Mouse (Mus musculus) frontal cortex, adult 2 months (tissue): Measurements from ENCODE around the gene Bco2. TPM values are rescaled to one million over a fixed set of nuclear protein-coding genes. Genes with fewer than 3 reads are reported as not detected.

ENCODE experiments used
- DNase-seq, 2 experiments: peaks; one replicate each; pipeline ENCODE4 v3.0.0; 2022; ENCODE audit warnings: low spot score in 1 of 2; ENCODE audit errors: extremely low spot score in 1 of 2
- polyA plus RNA-seq: library from polyadenylated mRNA; depleted of rRNA; stranded (reverse); fragments of >200 nt; gene quantifications from 2 replicates; pipeline ENCODE4 v1.2.3, GENCODE M21; 2012

Bco2 gene
- polyA plus RNA-seq, 1 experiment = 4.0 TPM

DNA sequence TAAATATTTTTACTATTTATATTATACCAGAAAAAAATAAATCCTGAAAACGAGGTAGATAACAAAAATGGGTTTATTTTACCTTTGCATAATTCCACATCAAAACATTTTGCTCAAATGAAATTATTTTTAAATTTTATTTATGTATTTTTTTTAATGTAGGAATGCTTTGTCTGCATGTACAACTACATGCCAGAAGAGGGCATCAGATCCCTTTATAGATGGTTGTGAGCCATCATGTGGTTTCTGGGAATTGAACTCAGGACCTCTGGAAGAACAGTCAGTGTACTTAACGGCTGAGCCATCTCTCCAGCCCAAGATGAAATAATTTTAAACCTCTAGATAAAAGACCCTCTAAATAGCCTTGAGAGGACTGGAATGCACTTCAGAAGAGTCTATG, 33.4 kb downstream of the Bco2 start:
- no peak for DNase-seq

DNA sequence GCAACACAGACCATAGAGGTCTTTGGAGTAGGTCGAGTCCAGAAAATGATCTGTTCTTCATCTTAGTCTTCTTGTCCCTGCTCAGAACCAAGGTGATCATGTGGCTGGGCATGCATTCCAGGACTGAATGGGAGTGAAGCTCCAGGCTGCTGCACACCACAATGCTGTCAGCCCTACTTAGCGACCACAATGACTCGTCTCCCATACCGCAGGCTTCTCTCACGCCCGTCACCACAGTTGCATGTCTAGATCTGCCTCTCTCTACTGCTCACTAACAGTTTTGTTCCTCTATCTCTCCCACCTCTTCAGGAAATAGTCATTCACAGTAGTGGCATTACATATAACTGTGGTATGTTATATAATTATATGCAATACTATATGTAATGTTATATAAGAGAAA, 34.2 kb downstream of the Bco2 start:
- DNase-seq = no peak

DNA sequence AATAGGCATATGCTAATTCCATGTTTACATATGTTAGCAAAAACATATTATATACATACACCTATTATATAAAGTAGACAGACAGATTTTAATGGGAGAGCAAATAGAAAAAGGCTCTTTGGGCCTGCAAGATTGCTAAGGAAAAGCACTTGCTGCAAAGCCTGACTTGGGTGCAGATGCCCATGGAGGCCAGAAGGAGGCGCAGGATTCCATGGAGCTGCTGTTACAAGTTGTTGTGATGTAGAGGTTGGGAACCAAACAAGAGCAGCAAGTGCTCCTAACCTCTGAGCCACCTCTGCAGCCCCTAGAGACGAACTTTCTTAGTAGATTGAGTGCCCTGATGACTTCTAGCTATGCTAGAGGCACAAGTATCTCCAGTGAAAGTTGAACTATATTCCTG, 36.2 kb downstream of the Bco2 start:
- no peak for DNase-seq

DNA sequence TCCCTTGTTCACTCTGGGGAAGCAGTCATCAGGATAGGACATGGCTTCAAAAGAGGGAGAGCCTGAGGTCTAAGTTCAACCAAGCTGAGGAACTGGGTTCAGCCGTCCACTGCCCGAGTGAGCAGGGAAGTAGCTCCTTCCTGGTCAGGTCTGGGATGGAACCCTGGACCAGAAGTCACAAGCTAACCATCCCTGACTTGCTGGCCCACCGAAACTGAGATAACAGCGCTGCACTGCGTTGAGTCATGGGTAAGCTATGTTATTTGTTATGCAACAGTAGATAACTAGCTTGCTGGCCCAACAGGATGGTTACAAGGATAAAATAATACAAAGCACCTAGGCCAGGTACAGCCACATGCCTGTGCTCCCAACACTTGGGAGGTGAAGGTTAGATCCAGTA, 39.5 kb downstream of the Bco2 start:
- no peak for DNase-seq

DNA sequence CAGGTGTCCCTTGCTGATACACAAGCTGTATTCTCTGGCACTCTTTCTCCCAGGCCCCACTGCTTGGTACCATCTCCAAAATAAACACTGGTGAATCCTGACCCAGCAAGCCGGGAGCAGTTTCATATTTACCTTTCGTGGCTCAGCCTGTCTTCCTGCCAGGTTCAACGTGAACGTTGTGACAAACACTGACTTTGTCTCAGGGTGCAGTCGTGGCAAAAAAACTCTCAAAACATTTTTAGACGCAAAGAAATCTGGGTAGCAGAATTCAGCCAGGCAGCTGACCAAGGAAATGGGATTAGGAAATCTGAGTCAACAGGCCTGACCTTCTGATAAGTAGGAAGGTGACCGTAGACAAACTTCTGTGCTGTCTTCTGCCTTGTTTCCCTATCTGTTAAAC, 47.4 kb downstream of the Bco2 start:
- DNase-seq = no peak

DNA sequence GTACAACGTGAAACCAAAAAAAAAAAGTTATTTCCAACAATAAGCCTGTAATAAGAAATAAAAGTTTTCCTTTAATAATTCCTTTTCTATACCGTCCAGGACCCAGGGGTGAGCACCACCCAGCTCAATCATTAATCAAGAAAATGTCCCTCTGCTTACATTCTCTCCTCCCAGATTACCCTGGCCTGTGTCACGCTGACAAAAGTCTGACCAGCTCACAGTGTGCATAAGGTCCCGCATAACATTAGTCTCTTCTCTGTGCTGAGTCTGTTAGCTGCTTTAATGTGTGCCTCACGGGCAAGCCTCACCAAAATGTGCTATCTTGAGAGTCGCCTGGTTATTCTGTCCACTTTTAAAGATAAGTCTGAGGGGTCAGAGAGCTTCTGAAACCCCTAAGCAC, 49.6 kb downstream of the Bco2 start:
- no peak for DNase-seq

DNA sequence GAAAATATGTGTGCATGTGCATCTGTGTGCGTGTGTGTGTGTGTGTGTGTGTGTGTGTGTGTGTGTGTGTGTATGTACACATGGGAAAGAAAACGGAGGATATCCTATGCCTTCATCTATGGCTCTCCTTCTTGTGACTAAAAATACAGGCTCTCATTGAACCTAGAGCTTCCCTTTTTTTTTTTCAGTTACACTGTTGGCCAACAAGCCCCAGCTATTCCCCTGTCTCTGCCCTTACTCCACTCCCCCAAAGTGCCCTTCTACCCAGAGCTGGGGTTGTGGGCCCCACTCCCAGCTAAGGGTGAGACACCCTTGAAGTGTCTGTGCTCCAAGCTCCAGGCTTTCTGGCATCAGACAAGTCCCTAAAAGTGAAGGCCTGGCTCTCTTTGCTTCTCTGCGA, 52.0 kb downstream of the Bco2 start:
- no peak for DNase-seq

DNA sequence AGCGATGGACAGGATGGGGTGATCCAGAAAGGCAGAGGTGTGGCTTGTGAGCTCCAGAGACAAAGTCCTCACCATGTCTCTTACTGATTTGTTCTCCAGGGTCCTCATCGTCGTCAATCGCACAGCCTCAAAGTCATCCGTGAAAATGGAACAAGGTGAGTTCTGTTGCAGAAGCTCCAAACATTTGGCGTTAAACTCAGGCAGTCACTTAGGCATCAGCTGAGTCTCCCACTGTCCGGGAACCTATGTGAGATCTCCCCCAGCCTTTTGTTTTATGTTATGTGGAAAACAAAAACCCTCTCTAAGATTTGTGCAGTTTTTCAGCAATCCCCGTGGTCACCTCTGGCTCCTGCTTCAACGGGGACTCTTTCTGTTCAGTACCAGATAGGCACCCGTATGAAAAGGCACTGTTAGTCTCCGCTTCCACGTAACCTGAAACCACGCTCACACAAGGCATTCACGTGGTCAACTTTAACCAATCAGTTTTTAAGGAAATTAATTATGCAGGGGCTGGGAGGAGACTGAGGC, 53.9 kb downstream of the Bco2 start:
- DNase-seq = no peak

DNA sequence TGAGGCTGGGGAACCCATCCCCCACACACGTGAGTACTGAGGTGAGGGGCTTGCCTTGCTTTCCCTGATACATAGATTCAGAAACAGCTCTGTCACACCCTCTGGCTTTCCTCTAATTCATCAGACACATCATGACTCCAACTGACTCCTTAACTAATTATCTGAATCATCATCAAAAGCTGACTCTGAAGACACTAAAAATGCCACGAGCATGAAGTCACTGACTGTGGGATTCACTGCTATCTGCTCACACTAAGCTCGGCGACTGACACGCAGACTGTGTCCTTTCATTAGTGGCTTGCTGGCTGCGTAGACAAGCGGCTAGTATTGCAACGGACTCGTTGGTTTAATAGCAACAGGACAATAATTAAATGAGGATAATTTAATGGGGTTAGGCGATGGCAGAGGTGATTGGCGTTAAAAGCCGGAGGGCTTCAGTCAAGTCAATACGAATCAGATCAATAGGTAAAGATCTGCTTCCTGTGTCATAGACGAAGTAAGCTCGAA, 54.5 kb downstream of the Bco2 start:
- no peak for DNase-seq

DNA sequence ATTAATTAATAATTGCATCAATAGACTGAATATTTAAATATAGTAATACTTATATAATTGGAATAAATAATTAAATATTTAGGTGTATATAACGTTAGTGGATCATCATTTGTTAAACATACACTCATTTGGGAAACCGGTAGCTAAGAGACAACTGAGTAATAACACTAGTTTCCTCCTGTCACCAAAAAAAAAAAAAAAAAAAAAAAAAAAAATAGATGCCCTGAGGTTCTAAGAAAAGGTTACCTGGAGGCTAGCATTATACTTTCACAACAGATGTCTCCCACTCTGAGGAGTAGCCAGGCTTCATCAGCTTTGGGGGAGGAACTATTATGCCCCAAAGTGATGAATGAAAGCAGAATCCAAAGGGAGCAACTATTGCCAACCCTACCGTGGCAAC, 55.2 kb downstream of the Bco2 start:
- no peak for DNase-seq

DNA sequence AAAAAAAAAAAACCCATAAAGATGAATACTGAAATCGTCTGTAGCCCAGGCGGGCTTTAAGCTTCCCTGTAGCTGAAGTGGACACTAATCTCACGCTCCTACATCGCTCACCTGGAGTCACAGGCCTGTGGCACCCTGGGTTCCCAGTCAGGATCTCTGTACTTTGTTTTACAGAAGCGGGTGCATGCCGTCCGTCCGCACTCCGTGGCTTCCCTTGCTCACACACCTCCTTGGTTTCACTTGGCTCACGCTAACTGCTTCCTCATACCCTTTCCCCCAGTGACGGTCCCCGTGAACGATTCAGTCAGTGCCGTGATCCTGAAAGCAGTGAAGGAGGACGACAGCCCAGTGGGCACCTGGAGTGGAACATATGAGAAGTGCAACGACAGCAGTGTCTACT, 56.2 kb downstream of the Bco2 start:
- DNase-seq = no peak

DNA sequence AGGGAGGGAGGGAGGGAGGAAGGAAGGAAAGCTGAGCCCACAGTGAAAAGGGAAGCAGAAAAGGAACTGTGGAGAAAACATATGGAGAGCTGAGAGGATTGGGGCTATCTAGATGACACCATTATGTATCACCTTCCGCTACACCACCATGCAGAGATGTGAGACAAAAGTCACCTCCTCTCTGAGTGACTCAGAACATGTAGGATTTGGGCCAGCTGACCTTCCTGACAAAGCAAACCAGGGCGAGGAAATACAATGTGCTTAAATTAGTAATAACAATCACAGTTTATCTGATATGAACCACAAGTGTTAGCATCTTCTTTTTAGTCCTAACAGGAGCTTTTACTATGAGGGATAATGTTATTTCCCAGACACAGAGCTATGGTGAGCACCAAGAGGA, 57.4 kb downstream of the Bco2 start:
- DNase-seq = no peak

DNA sequence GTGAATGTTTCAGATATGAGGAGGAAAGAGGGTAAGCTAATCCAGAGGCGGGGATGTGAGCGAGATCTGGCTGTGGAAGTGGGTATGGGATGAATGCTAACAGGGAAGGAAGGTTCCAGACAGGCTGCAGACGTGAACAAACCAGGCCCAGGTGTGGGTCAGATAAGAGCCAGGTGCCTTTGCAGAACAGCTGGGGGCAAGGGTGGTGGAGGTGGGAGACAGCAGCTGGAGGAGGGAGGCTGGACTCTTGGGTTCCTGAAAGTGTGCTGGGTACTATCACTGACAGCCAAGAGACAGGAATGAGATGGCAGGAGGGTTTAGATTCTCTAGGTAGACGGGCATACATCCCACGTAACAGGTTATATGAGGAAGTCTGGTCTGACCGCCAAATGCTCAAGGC, 57.9 kb downstream of the Bco2 start:
- no peak for DNase-seq

DNA sequence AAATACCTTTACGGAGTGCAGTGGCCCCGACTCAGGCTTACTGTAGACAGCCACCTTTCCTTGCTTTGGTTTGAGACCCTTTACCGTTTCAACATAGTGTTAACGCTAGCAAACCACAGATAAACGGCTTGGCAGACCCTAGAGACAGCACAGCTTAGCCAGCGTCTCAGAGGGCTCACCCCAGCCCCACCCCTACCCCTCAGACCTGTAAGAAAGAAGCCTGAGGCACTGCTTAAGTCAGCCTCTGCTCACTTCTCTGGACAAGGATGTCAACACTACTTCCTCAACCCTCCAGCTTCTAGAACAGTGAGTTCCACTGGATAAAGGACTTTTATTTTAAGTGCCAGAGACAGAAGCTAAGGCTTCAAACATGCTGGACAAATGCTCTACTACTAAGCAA, 58.4 kb downstream of the Bco2 start:
- DNase-seq = no peak

DNA sequence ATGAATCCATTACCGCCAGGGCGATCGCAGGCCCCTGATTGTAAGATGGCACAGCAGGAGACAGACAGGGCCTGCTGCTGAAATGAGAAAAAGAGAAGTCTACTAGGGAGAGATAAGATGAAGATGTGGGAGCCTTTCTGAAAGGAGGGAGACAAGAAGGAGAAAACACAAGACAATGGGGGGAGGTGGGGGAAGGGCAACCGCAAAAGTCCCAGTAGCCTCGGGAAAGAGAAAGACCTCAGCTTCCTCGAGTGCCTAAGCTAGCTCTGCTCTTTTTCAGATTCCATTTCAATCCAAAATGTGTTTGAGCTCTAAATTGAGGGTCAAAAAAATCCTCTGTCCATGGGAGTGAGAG, 58.9 kb downstream of the Bco2 start:
- DNase-seq = no peak

DNA sequence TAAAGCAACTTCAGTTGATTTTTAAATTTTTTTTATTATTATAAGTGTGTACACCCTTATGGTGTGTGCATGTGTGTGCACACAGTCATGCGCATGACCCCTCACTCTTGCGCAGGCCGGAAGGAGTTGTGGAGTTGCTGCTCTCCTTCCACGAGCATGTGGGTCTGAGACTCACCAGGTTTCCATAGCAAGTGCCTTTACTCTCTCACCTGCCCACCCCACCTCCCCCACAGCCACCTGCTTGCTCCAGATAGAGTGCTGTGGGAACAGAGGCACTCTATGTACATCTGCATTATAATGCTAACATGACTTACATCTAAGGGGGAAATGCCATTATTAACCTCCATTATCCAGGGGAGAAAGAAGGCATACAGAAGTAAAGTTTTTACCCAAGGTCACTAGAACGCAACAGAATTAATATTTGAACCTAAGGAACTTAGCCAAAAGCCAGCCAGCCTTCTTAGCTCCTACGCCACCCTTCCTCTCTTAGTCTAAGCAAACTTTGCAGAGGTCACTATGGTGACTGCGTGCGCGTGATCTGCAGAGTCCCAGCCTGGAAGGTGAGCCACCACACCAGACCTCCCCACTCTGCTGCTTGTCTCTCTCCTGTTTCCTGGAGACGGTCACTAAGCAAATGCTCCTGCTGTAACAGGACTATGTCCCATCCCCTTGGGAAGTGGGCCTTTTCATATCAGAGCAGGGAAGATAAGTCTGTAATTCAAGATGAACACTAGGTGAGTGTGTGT, 59.4 kb downstream of the Bco2 start:
- no peak for DNase-seq

DNA sequence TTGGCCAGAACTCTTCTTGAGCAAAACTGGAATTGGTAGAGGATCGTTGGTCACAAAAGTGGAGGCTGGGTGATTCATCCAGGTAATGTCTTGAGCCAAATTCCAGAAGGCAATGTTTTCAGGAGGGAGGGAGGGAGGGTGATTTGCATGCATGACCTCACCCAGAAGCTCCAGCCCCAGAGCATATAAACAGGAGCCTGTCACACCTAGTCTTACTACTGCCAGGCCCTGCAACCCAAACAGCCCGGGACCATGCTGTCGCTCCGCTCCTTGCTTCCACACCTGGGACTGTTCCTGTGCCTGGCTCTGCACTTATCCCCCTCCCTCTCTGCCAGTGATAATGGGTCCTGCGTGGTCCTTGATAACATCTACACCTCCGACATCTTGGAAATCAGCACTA, 60.7 kb downstream of the Bco2 start, which contains the start of gene Plet1:
Plet1 (plus strand) TSS at position 215 of the 400 bp plus-strand sequence.
- no peak for DNase-seq

DNA sequence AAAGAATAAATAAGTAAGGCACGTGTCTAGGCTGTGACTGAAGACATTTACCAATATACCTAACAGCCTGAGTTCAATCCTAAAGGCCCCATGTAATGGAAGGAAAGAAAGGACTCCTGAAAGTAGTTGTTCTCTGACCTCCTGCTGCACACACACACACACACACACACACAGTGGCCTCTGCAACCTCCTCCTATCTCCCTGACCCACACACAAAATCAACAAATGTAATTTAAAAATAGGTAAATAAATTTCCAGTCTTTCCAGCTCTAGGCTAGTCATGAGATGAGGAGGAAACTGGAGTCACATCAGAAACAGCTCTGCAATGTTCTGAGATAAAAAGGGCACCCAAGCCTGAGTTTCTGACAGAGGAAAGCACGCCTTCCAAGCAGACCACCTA, 61.2 kb downstream of the Bco2 start:
- DNase-seq = no peak

DNA sequence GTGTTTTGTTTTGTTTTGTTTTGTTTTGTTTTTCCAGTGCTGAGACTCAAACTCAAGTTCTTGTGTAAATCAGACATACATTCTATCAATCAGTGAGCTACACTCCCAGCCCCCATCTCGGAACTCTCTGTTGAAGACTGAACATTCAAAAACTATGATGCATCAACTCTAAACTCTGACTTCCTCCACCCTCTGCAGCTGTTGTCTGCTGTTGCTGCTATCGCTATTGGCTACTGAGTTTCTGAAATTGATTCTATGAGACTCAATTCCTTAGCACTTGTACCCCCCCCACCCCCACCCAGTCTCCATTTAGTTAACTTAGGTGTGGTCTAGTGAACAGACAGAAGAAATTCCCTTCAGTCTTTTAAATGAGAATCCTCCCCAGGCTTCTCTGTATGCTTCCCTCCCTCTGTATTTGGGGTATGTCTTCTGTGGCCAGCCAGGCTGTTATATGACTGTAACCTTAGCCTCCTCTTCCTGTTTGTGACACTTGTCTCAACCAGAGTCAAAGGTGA, 63.4 kb downstream of the Bco2 start:
- no peak for DNase-seq

DNA sequence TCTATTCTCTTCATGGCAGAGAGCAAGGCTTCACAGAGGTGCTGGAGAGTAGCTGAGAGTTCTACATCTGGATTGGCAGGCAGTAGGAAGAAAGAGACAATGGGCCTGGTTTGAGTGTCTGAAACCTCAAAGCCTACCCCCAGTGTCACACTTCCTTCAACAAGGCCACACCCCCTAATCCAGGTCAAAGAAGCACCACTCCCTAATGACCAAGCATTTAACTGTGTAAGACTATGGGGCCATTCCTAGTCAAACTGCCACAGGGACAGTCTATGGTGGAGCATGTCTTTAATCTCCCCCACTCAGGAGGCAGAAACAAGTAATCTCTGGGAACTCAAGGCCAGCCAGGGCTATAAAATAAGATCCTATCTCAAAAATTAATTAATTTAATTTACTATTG, 64.1 kb downstream of the Bco2 start:
- DNase-seq = no peak

DNA sequence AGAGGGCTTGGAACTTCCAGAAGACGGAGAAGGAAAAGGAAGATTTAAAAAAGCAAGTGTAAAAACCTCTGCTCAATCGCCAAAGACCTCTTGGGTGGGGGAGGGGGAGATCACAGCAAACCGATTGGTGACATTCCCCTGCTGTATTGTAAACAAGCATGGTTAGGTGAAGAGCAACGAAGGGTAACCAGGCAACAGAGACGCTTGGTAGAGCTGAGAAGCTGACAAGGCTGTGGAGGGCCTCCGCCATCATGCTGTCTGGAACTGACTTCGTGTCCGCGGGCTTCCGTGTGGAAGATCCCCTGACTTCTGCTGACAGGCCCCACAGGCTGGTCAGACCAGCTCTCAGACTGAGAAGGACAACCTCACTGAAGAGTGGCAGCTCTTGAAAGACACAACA, 69.5 kb downstream of the Bco2 start:
- no peak for DNase-seq
